ENCODE assay signal across 8 mouse cellular contexts in the genomic region with DNA sequence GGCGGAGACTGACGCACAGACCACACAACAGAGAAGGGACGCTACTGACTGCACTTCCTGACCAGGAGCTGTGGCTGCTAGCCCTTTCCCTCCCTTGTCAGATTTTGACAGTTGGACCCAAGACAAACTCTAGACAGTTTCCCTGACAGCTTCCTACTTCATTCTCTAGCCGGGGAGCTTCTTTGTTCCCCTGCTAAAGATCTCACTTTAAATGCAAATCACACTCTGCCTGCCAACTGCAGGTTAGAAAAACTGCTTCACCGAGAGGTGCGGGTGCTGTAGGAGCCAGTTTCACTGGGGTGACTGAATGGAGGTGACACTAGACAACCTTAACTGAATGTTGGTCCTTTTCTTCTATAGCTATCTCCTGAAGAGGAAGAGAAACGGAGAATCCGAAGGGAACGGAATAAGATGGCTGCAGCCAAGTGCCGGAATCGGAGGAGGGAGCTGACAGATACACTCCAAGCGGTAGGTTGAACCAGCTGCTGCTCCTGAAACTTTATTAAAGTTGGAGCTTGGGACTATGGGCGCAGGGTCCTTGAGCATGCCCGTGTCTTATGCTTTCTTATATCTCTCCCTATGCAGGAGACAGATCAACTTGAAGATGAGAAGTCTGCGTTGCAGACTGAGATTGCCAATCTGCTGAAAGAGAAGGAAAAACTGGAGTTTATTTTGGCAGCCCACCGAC. TPM values are rescaled to one million over a fixed set of nuclear protein-coding genes. Genes with fewer than 3 reads are reported as not detected.
A peak's percentile ranks its signal among the peaks of the same experiment; 100 is the strongest.
DNase-seq lines count a peak whose midpoint lies in the region; ATAC-seq and TF ChIP-seq lines count a peak whose summit lies in the region.

No protein-coding gene starts in this region.

- peak overlapping the region; percentile 94 for H3K4me2 ChIP-seq in heart, embryonic 11.5 days
- peak overlapping the region; percentile 93 for H3K4me2 ChIP-seq in CH12.LX (ENCODE audit: insufficient read depth, low read depth, poor library complexity, severe bottlenecking)
- H3K4me2 ChIP-seq in forebrain, embryonic 16.5 days (ENCODE audit: low read length): peak overlapping the region; percentile 80

- H3K79me2 ChIP-seq in CH12.LX (replicated peaks; ENCODE audit: control insufficient read depth, extremely low read depth, insufficient read depth, poor library complexity, severe bottlenecking) (no peaks in the 10 kb centered on the region), macrophage (ENCODE audit: inconsistent target) (peaks cover 33% of the 10 kb centered on the region)

- peaks cover 33% of the 10 kb centered on the region for H3K4me1 ChIP-seq in heart, embryonic 11.5 days (ENCODE audit: control insufficient read depth, insufficient read depth, low read length)
- H3K4me1 ChIP-seq in CH12.LX (ENCODE audit: control insufficient read depth in 1 of 2, insufficient read depth in 2 of 2): peaks cover 6 to 22% of the 10 kb centered on the region in 2 experiments; a peak in 3 of 4 replicates
- peaks cover 40% of the 10 kb centered on the region for H3K4me1 ChIP-seq in forebrain, embryonic 16.5 days (replicated peaks; ENCODE audit: control insufficient read depth, insufficient read depth, low read length)

- dilution Hi-C loops in CH12.LX (cut with MboI; ENCODE audit: extremely low pct_ligation_motif_present, extremely low pct_unique_long_range_greater_than_20kb, low sequenced_read_pairs): no loop called here

- no peak for TF ChIP-seq RAD21 in CH12.LX (IDR thresholded peaks at IDR 0.05; ENCODE audit: low read depth, low read length)

- H3K27ac ChIP-seq in heart, embryonic 11.5 days (ENCODE audit: low read depth, low read length): no peak overlapping the region
- H3K27ac ChIP-seq in CH12.LX (ENCODE audit: insufficient read depth, low read depth): no peak overlapping the region
- no peak overlapping the region for H3K27ac ChIP-seq in forebrain, embryonic 16.5 days (ENCODE audit: low read length)
- H3K27ac ChIP-seq in macrophage: no peak overlapping the region

- no peak for DNase-seq in heart, adult 9 months (ENCODE audit: low spot score in 2 of 2)
- DNase-seq in CH12.LX (ENCODE audit: extremely low read depth) (no peak), MN1 (ENCODE audit: low spot score) (no peak)
- no peak for DNase-seq in spleen, adult 12 weeks (ENCODE audit: low spot score)
- DNase-seq in ovary, postnatal 36 days (ENCODE audit: low spot score): no peak

- no peak for TF ChIP-seq EP300 in CH12.LX (IDR thresholded peaks at IDR 0.05; ENCODE audit: low read length)

- peak overlapping the region; percentile 83 for H3K9ac ChIP-seq in heart, embryonic 11.5 days (ENCODE audit: low read depth, low read length)
- no peak overlapping the region for H3K9ac ChIP-seq in CH12.LX (ENCODE audit: insufficient read depth, low read depth)
- H3K9ac ChIP-seq in forebrain, embryonic 16.5 days (replicated peaks; ENCODE audit: low read depth, low read length): peak overlapping the region; percentile 47

- no peaks in the 10 kb centered on the region for H3K9me3 ChIP-seq in heart, embryonic 11.5 days (replicated peaks; ENCODE audit: control insufficient read depth, low read length)
- H3K9me3 ChIP-seq in CH12.LX (replicated peaks; ENCODE audit: low read length): no peaks in the 10 kb centered on the region
- H3K9me3 ChIP-seq in forebrain, embryonic 16.5 days (ENCODE audit: control insufficient read depth, low read length): no peaks in the 10 kb centered on the region

- TF ChIP-seq POLR2A in CH12.LX (IDR thresholded peaks at IDR 0.05; ENCODE audit: low read depth, low read length): no peak

- peak overlapping the region; percentile 71 for H3K4me3 ChIP-seq in heart, embryonic 11.5 days (ENCODE audit: low read depth, low read length)
- H3K4me3 ChIP-seq in CH12.LX (replicated peaks in 1 of 3; ENCODE audit: low read depth in 2 of 3, low read length in 2 of 3, poor library complexity in 1 of 3) (no peak overlapping the region), macrophage (ENCODE audit: inconsistent target) (peak overlapping the region; percentile 85)
- H3K4me3 ChIP-seq in forebrain, embryonic 16.5 days (replicated peaks; ENCODE audit: low read length): peak overlapping the region; percentile 52

- no peak for ATAC-seq in heart, embryonic 11.5 days (replicated peaks; ENCODE audit: insufficient number of reproducible peaks, low FRiP score, low TSS enrichment)
- no peak for ATAC-seq in forebrain, embryonic 16.5 days

- peaks cover 6% of the 10 kb centered on the region for H3K27me3 ChIP-seq in heart, embryonic 11.5 days (ENCODE audit: control insufficient read depth, insufficient read depth, low read length)
- H3K27me3 ChIP-seq in CH12.LX (replicated peaks): peaks cover 75% of the 10 kb centered on the region
- peaks cover 17% of the 10 kb centered on the region for H3K27me3 ChIP-seq in forebrain, embryonic 16.5 days (replicated peaks; ENCODE audit: control insufficient read depth, insufficient read depth, low read length)

- TF ChIP-seq CTCF in CH12.LX (conservative IDR thresholded peaks at IDR 0.05 in 1 of 2, IDR thresholded peaks at IDR 0.05 in 1 of 2; ENCODE audit: low read depth in 2 of 2, low read length in 2 of 2): no peak

- H3K36me3 ChIP-seq in heart, embryonic 11.5 days (ENCODE audit: control insufficient read depth, insufficient read depth, low read length): no peaks in the 10 kb centered on the region; the same call in 1 of the 2 replicates
- no peaks in the 10 kb centered on the region for H3K36me3 ChIP-seq in CH12.LX (replicated peaks in 1 of 2; ENCODE audit: control insufficient read depth in 1 of 2, insufficient read depth in 1 of 2, low read length in 1 of 2)
- H3K36me3 ChIP-seq in forebrain, embryonic 16.5 days (ENCODE audit: control insufficient read depth, insufficient read depth): no peaks in the 10 kb centered on the region
- no peaks in the 10 kb centered on the region; the same call in none of the 2 replicates for H3K36me3 ChIP-seq in macrophage (ENCODE audit: inconsistent target)

- WGBS in heart, embryonic 11.5 days (ENCODE audit: insufficient replicate concordance): 14% methylated on average over 14 of the region's 16 CpGs
- WGBS in forebrain, embryonic 16.5 days: 6% methylated on average over 14 of the region's 16 CpGs
- WGBS in macrophage (ENCODE audit: missing documents): 66% methylated on average over 15 of the region's 16 CpGs

- in situ Hi-C loops in CH12.LX (cut with MboI; ENCODE audit: low pct_ligation_motif_present, low pct_unique_long_range_greater_than_20kb, low sequenced_read_pairs): loop anchor here (25.0 kb wide), 1 partner anchor 313 kb away; the partner anchor contains the start of gene Rps6kl1

TF ChIP-seq in CH12.LX, 34 proteins besides CTCF, POLR2A, EP300 and RAD21:
- TF ChIP-seq RCOR1 (conservative IDR thresholded peaks at IDR 0.05; ENCODE audit: low read depth, low read length) (no peak), MAFK (IDR thresholded peaks at IDR 0.05; ENCODE audit: insufficient replicate concordance, low read length) (no peak), MYC (IDR thresholded peaks at IDR 0.05; ENCODE audit: low read depth, low read length) (no peak), IRF4 (IDR thresholded peaks at IDR 0.05; ENCODE audit: low read depth, low read length) (no peak), NELFE (IDR thresholded peaks at IDR 0.05; ENCODE audit: low read depth, low read length) (no peak), ETS1 (conservative IDR thresholded peaks at IDR 0.05; ENCODE audit: low read depth, low read length) (no peak), HCFC1 (IDR thresholded peaks at IDR 0.05; ENCODE audit: low read depth, low read length) (no peak), USF2 (conservative IDR thresholded peaks at IDR 0.05; ENCODE audit: low read depth, low read length) (no peak), ELF1 (IDR thresholded peaks at IDR 0.05; ENCODE audit: low read depth, low read length) (no peak), TBP (conservative IDR thresholded peaks at IDR 0.05; ENCODE audit: low read depth, low read length) (no peak)

RNA-seq across cellular contexts. Expression of gene Fos, which starts 1.7 kb away (rescaled TPM):
- 4.5 and 6.3 TPM in 2 replicates for polyA plus RNA-seq in heart, embryonic 11.5 days (2014; fragmentation: Nextera tagmentation; extraction: Ambion mirVana)
- total RNA-seq in CH12.LX (2012; rRNA removed) (0.17 and 0.21 TPM in 2 replicates), CH12.LX (2014; rRNA removed) (0.20 and 0.76 TPM in 2 replicates)
- polyA plus RNA-seq in CH12.LX (2012; ENCODE audit: insufficient read length, low read depth) (0.11 and 0.26 TPM in 2 replicates), macrophage (2018) (18.1 to 88.1 TPM (median 21.8 TPM) in 3 replicates)
- polyA plus RNA-seq in forebrain, embryonic 16.5 days (2015; fragmentation: Nextera tagmentation; extraction: Ambion mirVana): 1.9 and 2.4 TPM in 2 replicates
- total RNA-seq in macrophage (2018; cell fraction: chromatin; rRNA removed): 1,000 to 10,000 TPM in 2 of 26 experiments, 100 to 1,000 TPM in 11, 10 to 100 TPM in 13; 13.7 to 1,974 (median 105) TPM
- 1,000 to 10,000 TPM in 4 of 26 experiments, 100 to 1,000 TPM in 13, 10 to 100 TPM in 9; 10.4 to 2,234 (median 166) TPM for total RNA-seq in macrophage (2018; cell fraction: cytosol; rRNA removed)
- 1,000 to 10,000 TPM in 3 of 26 experiments, 100 to 1,000 TPM in 13, 10 to 100 TPM in 10; 15.4 to 1,140 (median 154) TPM for total RNA-seq in macrophage (2018; cell fraction: nucleus; rRNA removed)

Comparison
In these comparisons a context has a peak if more than half of its experiments do, and no peak if none do; other contexts are left out.
1. H3K4me3 ChIP-seq: peak in heart, embryonic 11.5 days (single experiment), forebrain, embryonic 16.5 days (single experiment) and macrophage (single experiment); none in CH12.LX (0 of 3).
2. Peak in every context shown above with its lines, with median percentiles within 50 percentile points of each other: H3K4me2 ChIP-seq.